Mouse (Mus musculus): ENCODE measurements around the gene Rpl32. TPM values are rescaled to one million over a fixed set of nuclear protein-coding genes. Genes with fewer than 3 reads are reported as not detected.

The Rpl32 gene
- polyA plus RNA-seq, 1 experiment from 2014 or later, result 967 TPM

DNA sequence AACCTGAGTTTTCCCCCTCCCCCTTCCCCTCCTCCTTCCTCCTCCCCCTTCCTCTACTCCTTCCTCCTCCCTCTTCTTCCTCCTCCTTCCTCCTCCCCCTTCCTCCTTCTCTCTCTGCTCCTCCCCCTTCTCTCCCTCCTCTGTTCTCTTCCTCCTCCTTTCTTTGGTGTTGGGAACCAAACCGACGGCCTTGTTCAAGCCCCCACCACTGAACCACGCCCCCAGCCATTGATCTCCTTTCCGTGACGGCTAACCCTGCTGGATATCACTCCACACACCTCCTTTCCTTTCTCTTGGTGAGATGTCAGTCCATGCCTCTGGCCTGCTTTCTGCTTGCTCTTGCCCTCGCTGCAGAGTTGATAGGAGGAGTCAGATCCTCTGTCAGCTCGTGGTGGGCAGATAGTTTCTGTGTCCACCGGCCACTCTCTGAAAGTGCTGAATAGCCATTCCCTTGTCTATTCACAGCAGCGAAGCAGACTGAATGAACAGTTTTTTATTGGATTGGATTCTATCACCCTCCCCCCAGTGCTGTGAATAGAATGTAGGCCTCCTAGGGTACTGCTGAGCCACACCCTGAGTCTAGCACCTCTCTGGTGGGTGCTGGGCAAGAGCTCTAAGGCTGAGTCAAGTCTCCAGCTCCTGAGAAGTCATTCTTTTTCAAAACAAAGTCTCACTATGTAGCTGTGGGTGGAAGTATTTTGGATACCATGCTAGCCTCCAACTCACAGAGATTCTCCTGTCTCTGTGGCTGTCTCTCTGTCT, 46.4 kb downstream of the Rpl32 start, which contains the start of gene Tmem40:
Tmem40 (minus strand) TSS at position 416 of the 762 bp plus-strand sequence.
- H3K4me3 ChIP-seq (ENCODE audit: low read depth, low read length), result no peak within 1 kb of the TSS
- 0 out of 2 replicates have a peak, but pooled peaks have one; percentile 2 for ATAC-seq (ENCODE audit: low read depth)
- H3K36me3 ChIP-seq (ENCODE audit: control insufficient read depth, insufficient read depth), result no peaks in the 10 kb centered on the region
- H3K4me1 ChIP-seq (ENCODE audit: control insufficient read depth, low read depth, low read length), result peaks cover 35% of the 10 kb centered on the region
- H3K27ac ChIP-seq (ENCODE audit: low read length), result peak within 1 kb of the TSS; percentile 1
- peak within 1 kb of the TSS; percentile 1; the same call in 1 of the 2 replicates for H3K4me2 ChIP-seq (ENCODE audit: low read depth, low read length)
- no peaks in the 10 kb centered on the region for H3K9me3 ChIP-seq (replicated peaks; ENCODE audit: control insufficient read depth, low read length)
- WGBS (ENCODE audit: insufficient replicate concordance), result 1% methylated on average over 9 of the region's 9 CpGs
- H3K27me3 ChIP-seq (ENCODE audit: control insufficient read depth, insufficient read depth, low read depth, low read length), result no peaks in the 10 kb centered on the region
- H3K9ac ChIP-seq (ENCODE audit: low read depth, low read length), result no peak within 1 kb of the TSS; the same call in 1 of the 2 replicates

DNA sequence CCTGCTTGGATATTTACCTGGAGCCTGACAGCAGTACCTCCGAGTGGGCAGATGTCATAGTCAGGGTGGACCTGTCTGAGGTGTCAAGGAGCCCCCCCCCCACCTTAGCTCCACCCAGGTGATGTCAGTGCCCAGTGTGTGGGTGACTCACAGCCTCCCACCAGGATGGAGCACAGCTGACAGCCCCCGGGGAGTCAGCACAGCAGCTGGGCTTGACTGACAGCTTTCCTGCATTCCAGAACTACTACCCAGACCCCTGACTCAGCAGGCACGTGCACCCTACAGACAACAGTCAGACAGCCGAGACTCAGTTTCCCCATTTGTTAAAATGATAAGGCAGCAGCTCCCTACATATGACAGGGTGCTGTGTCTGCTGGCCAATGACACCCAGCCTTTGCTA, 47.6 kb downstream of the Rpl32 start:
- Histone ChIP-seq H3K36me3 (ENCODE audit: control insufficient read depth, insufficient read depth) (no peaks in the 10 kb centered on the region), H3K27ac (ENCODE audit: low read length) (no peak overlapping the region), H3K4me1 (ENCODE audit: control insufficient read depth, low read depth, low read length) (peaks cover 39% of the 10 kb centered on the region), H3K9me3 (replicated peaks; ENCODE audit: control insufficient read depth, low read length) (no peaks in the 10 kb centered on the region), H3K4me3 (ENCODE audit: low read depth, low read length) (no peak overlapping the region), H3K9ac (ENCODE audit: low read depth, low read length) (no peak overlapping the region; the same call in 1 of the 2 replicates), H3K27me3 (ENCODE audit: control insufficient read depth, insufficient read depth, low read depth, low read length) (no peaks in the 10 kb centered on the region), H3K4me2 (ENCODE audit: low read depth, low read length) (no peak overlapping the region)
- WGBS (ENCODE audit: insufficient replicate concordance), result 31% methylated on average over 4 of the region's 4 CpGs
- ATAC-seq (ENCODE audit: low read depth), result no peak

DNA sequence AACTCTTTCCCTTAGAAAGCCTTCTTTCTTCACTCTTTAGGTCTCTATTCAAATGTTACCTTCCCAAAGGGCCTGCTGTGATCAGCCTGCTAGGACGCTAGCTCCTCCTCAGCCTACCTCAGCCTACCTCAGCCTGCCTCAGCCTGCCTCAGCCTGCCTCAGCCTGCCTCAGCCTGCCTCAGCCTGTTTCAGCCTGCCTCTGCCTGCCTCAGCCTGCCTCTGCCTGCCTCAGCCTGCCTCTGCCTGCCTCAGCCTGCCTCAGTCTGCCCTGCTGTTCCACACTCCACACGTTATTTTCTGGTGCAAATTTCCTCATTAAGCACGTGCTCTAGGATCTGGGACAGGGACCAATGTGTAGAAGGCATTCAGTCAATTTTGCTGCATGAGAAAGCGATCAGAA, 48.4 kb downstream of the Rpl32 start:
- H3K4me3 ChIP-seq (ENCODE audit: low read depth, low read length), result no peak overlapping the region
- WGBS (ENCODE audit: insufficient replicate concordance), result 86% methylated on average over 4 of the region's 4 CpGs
- no peak for ATAC-seq (ENCODE audit: low read depth)
- H3K9me3 ChIP-seq (replicated peaks; ENCODE audit: control insufficient read depth, low read length), result no peaks in the 10 kb centered on the region
- H3K4me2 ChIP-seq (ENCODE audit: low read depth, low read length), result no peak overlapping the region
- H3K9ac ChIP-seq (ENCODE audit: low read depth, low read length), result no peak overlapping the region
- H3K27ac ChIP-seq (ENCODE audit: low read length), result peak overlapping the region; percentile 82; the same call in 1 of the 2 replicates
- H3K27me3 ChIP-seq (ENCODE audit: control insufficient read depth, insufficient read depth, low read depth, low read length), result no peaks in the 10 kb centered on the region
- peaks cover 47% of the 10 kb centered on the region for H3K4me1 ChIP-seq (ENCODE audit: control insufficient read depth, low read depth, low read length)
- H3K36me3 ChIP-seq (ENCODE audit: control insufficient read depth, insufficient read depth), result no peaks in the 10 kb centered on the region

DNA sequence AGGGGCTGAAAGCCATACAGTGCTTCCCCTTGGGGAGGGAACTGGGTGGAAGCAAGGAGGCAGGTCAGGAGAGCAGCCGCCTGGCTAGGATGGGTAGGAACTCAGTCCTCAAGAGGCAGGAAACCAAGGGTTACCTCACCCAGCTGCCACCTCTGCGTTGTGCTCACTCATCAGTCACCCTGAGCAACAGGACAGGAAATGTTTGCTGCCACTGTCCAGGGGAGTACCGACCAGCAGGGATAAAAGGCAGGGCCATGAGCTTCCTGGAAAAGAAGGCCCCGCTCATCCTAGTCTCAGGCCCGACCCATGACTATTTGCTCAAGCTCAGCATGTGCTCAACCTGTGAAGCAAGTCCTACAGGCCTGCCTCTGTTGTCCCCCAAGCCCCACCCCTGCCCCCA, 49.1 kb downstream of the Rpl32 start:
- peak overlapping the region; percentile 82 for H3K27ac ChIP-seq (ENCODE audit: low read length)
- peak overlapping the region; percentile 62 for H3K9ac ChIP-seq (ENCODE audit: low read depth, low read length)
- H3K27me3 ChIP-seq (ENCODE audit: control insufficient read depth, insufficient read depth, low read depth, low read length), result no peaks in the 10 kb centered on the region

DNA sequence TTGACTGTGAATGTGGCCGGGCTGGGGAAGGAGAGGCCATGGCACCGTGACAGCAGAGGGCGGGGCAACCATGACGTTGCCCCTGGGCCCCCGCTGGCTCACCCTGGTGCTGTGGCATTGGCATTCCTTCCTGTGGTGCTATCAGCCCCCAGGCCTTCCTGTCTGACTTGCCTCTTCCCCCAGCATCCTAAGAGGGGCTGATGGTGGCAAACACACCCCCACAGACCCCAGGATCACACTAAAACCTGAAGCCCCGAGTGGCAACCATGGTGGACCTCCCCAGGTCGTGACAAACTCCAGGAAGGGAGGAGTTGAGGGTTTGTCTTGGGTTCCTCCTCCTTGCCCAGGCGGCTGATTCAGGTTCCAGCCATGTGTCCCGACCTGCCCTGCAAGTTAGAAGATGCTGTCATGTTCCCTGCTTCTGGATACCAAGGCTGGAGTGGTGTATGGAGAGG, 49.5 kb downstream of the Rpl32 start:
- peak overlapping the region; percentile 59 for H3K4me3 ChIP-seq (ENCODE audit: low read depth, low read length)
- peak overlapping the region; percentile 82 for H3K27ac ChIP-seq (ENCODE audit: low read length)
- H3K36me3 ChIP-seq (ENCODE audit: control insufficient read depth, insufficient read depth), result no peaks in the 10 kb centered on the region
- no peaks in the 10 kb centered on the region for H3K27me3 ChIP-seq (ENCODE audit: control insufficient read depth, insufficient read depth, low read depth, low read length)
- no peaks in the 10 kb centered on the region for H3K9me3 ChIP-seq (replicated peaks; ENCODE audit: control insufficient read depth, low read length)
- peak; percentile 85 for ATAC-seq (ENCODE audit: low read depth)
- peak overlapping the region; percentile 69 for H3K4me2 ChIP-seq (ENCODE audit: low read depth, low read length)
- peak overlapping the region; percentile 62 for H3K9ac ChIP-seq (ENCODE audit: low read depth, low read length)
- H3K4me1 ChIP-seq (ENCODE audit: control insufficient read depth, low read depth, low read length), result peaks cover 49% of the 10 kb centered on the region
- WGBS (ENCODE audit: insufficient replicate concordance), result 11% methylated on average over 9 of the region's 9 CpGs

More for the DNA sequence above, 49.1 kb downstream of the Rpl32 start:
- H3K4me3 ChIP-seq (ENCODE audit: low read depth, low read length), result no peak overlapping the region; the same call in 1 of the 2 replicates
- H3K36me3 ChIP-seq (ENCODE audit: control insufficient read depth, insufficient read depth), result no peaks in the 10 kb centered on the region
- ATAC-seq (ENCODE audit: low read depth), result peak; percentile 10
- WGBS (ENCODE audit: insufficient replicate concordance), result 28% methylated on average over 5 of the region's 5 CpGs
- no peaks in the 10 kb centered on the region for H3K9me3 ChIP-seq (replicated peaks; ENCODE audit: control insufficient read depth, low read length)
- peak overlapping the region; percentile 69 for H3K4me2 ChIP-seq (ENCODE audit: low read depth, low read length)
- H3K4me1 ChIP-seq (ENCODE audit: control insufficient read depth, low read depth, low read length), result peaks cover 53% of the 10 kb centered on the region

DNA sequence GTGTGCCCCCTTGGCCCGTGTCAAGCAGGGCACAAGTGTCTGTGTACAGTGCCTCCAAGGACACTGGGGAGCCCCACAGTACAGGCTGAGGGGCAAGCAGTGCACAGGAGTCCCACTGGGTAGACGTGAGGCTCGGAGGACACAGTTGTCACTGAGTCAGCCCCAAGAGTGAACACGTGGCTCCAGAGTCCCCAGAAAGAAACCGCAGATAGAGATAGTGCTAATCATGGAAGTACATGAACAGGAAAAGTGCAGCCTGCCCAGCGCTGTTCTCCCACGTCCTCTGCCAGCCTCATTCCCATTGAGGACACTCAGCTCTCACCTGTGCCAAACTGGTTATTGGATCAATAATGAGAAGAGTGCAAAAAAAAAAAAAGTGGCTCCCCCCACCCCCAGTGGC, 53.0 kb downstream of the Rpl32 start:
- peak; percentile 80 for ATAC-seq (ENCODE audit: low read depth)
- Histone ChIP-seq H3K4me3 (ENCODE audit: low read depth, low read length) (no peak overlapping the region), H3K27ac (ENCODE audit: low read length) (peak overlapping the region; percentile 53), H3K9ac (ENCODE audit: low read depth, low read length) (no peak overlapping the region), H3K4me2 (ENCODE audit: low read depth, low read length) (peak overlapping the region; percentile 37), H3K4me1 (ENCODE audit: control insufficient read depth, low read depth, low read length) (peaks cover 31% of the 10 kb centered on the region), H3K36me3 (ENCODE audit: control insufficient read depth, insufficient read depth) (no peaks in the 10 kb centered on the region), H3K27me3 (ENCODE audit: control insufficient read depth, insufficient read depth, low read depth, low read length) (no peaks in the 10 kb centered on the region), H3K9me3 (replicated peaks; ENCODE audit: control insufficient read depth, low read length) (no peaks in the 10 kb centered on the region)
- WGBS (ENCODE audit: insufficient replicate concordance), result 20% methylated on average over 7 of the region's 7 CpGs

Small RNA genes within 50 kb of the gene (microRNA-seq; reads per million reads assigned to microRNA genes)
- gene Mir7660, result not detected

Other genes with a start within 250 kb of the Rpl32 start
- gene Mkrn2os, start 216.2 kb downstream of the Rpl32 start, polyA plus RNA-seq (2015; fragmentation: Nextera tagmentation; extraction: Ambion mirVana), result 10.8 and 12.5 TPM in 2 replicates
- 7.8 and 8.6 TPM in 2 replicates for gene Mkrn2, start 206.8 kb downstream of the Rpl32 start, polyA plus RNA-seq (2015; fragmentation: Nextera tagmentation; extraction: Ambion mirVana)
- 36.8 and 39.3 TPM in 2 replicates for gene Raf1, start 132.1 kb downstream of the Rpl32 start, polyA plus RNA-seq (2015; fragmentation: Nextera tagmentation; extraction: Ambion mirVana)
- 28.8 and 29.0 TPM in 2 replicates for gene Tmem40, start 46.3 kb downstream of the Rpl32 start, polyA plus RNA-seq (2015; fragmentation: Nextera tagmentation; extraction: Ambion mirVana)
- gene Cand2, start 34.2 kb downstream of the Rpl32 start, polyA plus RNA-seq (2015; fragmentation: Nextera tagmentation; extraction: Ambion mirVana), result 2.5 and 2.8 TPM in 2 replicates
- 0.08 TPM in 1 of 2 replicates, not detected in the other for gene Efcab12, start 29.7 kb upstream of the Rpl32 start, polyA plus RNA-seq (2015; fragmentation: Nextera tagmentation; extraction: Ambion mirVana)
- gene Mbd4, start 44.6 kb upstream of the Rpl32 start, polyA plus RNA-seq (2015; fragmentation: Nextera tagmentation; extraction: Ambion mirVana), result 8.5 and 9.3 TPM in 2 replicates
- 2.1 and 2.7 TPM in 2 replicates for gene Ift122, start 44.7 kb upstream of the Rpl32 start, polyA plus RNA-seq (2015; fragmentation: Nextera tagmentation; extraction: Ambion mirVana)
- gene Rho, start 123.0 kb upstream of the Rpl32 start, polyA plus RNA-seq (2015; fragmentation: Nextera tagmentation; extraction: Ambion mirVana), result not detected in 2 replicates
- gene H1foo, start 136.2 kb upstream of the Rpl32 start, polyA plus RNA-seq (2015; fragmentation: Nextera tagmentation; extraction: Ambion mirVana), result not detected in 2 replicates
- 7.3 and 9.7 TPM in 2 replicates for gene Plxnd1, start 186.3 kb upstream of the Rpl32 start, polyA plus RNA-seq (2015; fragmentation: Nextera tagmentation; extraction: Ambion mirVana)

Measured in liver, embryonic 16.5 days (tissue).